Mouse (Mus musculus) left cerebral cortex, postnatal 25 days (tissue): ENCODE results near the gene Ssu72. TPM values are rescaled to one million over a fixed set of nuclear protein-coding genes. Genes with fewer than 3 reads are reported as not detected.

Experiments
- DNase-seq, 2 experiments: peaks; one replicate each; pipeline ENCODE4 v3.0.0; 2022; ENCODE audit warnings: low spot score in 2 of 2, mixed read lengths in 1 of 2
- intact Hi-C: fragments of 180-260 bp; cut with DNase I; formaldehyde crosslinking; loops from one replicate; pipeline ENCODE4 v1.15.1; 2025
- total RNA-seq, 2 experiments: library from RNA; stranded (reverse); gene quantifications; 2 replicates each; pipeline ENCODE4 v1.2.3; 2021

Gene Ssu72
- total RNA-seq, 2 experiments from 2014 or later: 93.3 to 98.2 TPM

- DNase-seq: no peak
Measured at GRCm38 (mm10) chr4:155695531-155696062, 9.0 kb upstream of the Ssu72 start.

GRCm38 (mm10) chr4:155696261-155697255 lies 8.0 kb upstream of the Ssu72 start:
- peak; percentile 6 to 48 for DNase-seq
- intact Hi-C loops: no loop called here

More at GRCm38 (mm10) chr4:155695531-155696062, 9.0 kb upstream of the Ssu72 start:
- intact Hi-C loops: loop anchor here (1.0 to 2.0 kb wide), 2 partner anchors 26 to 71 kb away; partner anchors contain the start of genes Cdk11b and Mib2

- intact Hi-C loops: no loop called here
- no peak for DNase-seq
Measured at GRCm38 (mm10) chr4:155700425-155700824, 4.2 kb upstream of the Ssu72 start.

GRCm38 (mm10) chr4:155703425-155703929 lies 1.1 kb upstream of the Ssu72 start:
- no peak for DNase-seq
- intact Hi-C loops: no loop called here

GRCm38 (mm10) chr4:155705592-155705929 lies 961 bp downstream of the Ssu72 start:
- intact Hi-C loops: loop anchor here (1.0 to 2.0 kb wide), 2 partner anchors 29 to 81 kb away; partner anchors contain the start of genes Cdk11b and Tmem240
- DNase-seq: no peak

GRCm38 (mm10) chr4:155708582-155708981 lies 4.0 kb downstream of the Ssu72 start:
- DNase-seq: no peak
- intact Hi-C loops: no loop called here

GRCm38 (mm10) chr4:155708988-155709387 lies 4.4 kb downstream of the Ssu72 start:
- intact Hi-C loops: no loop called here
- DNase-seq: peak in 1 of 2 experiments; percentile 51

GRCm38 (mm10) chr4:155710521-155711252 lies 6.1 kb downstream of the Ssu72 start:
- intact Hi-C loops: no loop called here
- no peak for DNase-seq

GRCm38 (mm10) chr4:155721668-155722083 lies 17.1 kb downstream of the Ssu72 start:
- intact Hi-C loops: loop anchor here (5.0 kb wide), 1 partner anchor 51 kb away; the partner anchor contains the start of gene Vwa1

GRCm38 (mm10) chr4:155727993-155728392 lies 23.4 kb downstream of the Ssu72 start:
- intact Hi-C loops: no loop called here
- no peak for DNase-seq

More at GRCm38 (mm10) chr4:155721668-155722083, 17.1 kb downstream of the Ssu72 start:
- no peak for DNase-seq

- DNase-seq: no peak
- intact Hi-C loops: no loop called here
Measured at GRCm38 (mm10) chr4:155733267-155733666, 28.7 kb downstream of the Ssu72 start.

- DNase-seq: peak; percentile 88 to 94
- intact Hi-C loops: loop anchor here (2.0 kb wide), 1 partner anchor 30 kb away; the partner anchor contains the start of gene Ssu72
Measured at GRCm38 (mm10) chr4:155734350-155734941, 29.8 kb downstream of the Ssu72 start, which contains the start of gene Tmem240. TSS of gene Tmem240 (plus strand) at chr4:155734800.

- DNase-seq: no peak
- intact Hi-C loops: loop anchor here (2.0 kb wide), 1 partner anchor 30 kb away; the partner anchor contains the start of gene Ssu72
Measured at GRCm38 (mm10) chr4:155734951-155735702, 30.5 kb downstream of the Ssu72 start.

GRCm38 (mm10) chr4:155735788-155736187 lies 31.2 kb downstream of the Ssu72 start:
- DNase-seq: no peak
- intact Hi-C loops: loop anchor here (2.0 kb wide), 1 partner anchor 31 kb away; the partner anchor contains the start of gene Ssu72

GRCm38 (mm10) chr4:155736421-155736820 lies 31.8 kb downstream of the Ssu72 start:
- intact Hi-C loops: no loop called here
- DNase-seq: no peak

- peak in 1 of 2 experiments; percentile 87 for DNase-seq
- intact Hi-C loops: no loop called here
Measured at GRCm38 (mm10) chr4:155738262-155738661, 33.7 kb downstream of the Ssu72 start.

- intact Hi-C loops: no loop called here
- DNase-seq: no peak
Measured at GRCm38 (mm10) chr4:155739152-155739551, 34.6 kb downstream of the Ssu72 start.
